Mouse (Mus musculus): ENCODE measurements around the gene Stxbp3.
"Not testable (repeated sequence)": the region's sequence is repeated elsewhere in the genome, so short reads cannot be mapped to it uniquely, and the experiment has no call there.

Stxbp3 gene

GRCm38 (mm10) chr3:108840000-108840715, at the start of gene Stxbp3:
TSS of gene Stxbp3 (minus strand) at chr3:108840526.
- DNase-seq (ENCODE audit: low spot score in 2 of 2): peak; percentile 97 to 99

- no peak for DNase-seq (ENCODE audit: low spot score in 2 of 2)
Measured at GRCm38 (mm10) chr3:108889908-108890307, 49.6 kb upstream of the Stxbp3 start, which contains the start of gene Fndc7. TSS of gene Fndc7 (minus strand) at chr3:108890008.

- DNase-seq (ENCODE audit: low spot score in 2 of 2): no peak
Measured at GRCm38 (mm10) chr3:108887618-108887975, 47.3 kb upstream of the Stxbp3 start.

- no peak for DNase-seq (ENCODE audit: low spot score in 2 of 2)
Measured at GRCm38 (mm10) chr3:108886934-108887617, 46.8 kb upstream of the Stxbp3 start.

DNA sequence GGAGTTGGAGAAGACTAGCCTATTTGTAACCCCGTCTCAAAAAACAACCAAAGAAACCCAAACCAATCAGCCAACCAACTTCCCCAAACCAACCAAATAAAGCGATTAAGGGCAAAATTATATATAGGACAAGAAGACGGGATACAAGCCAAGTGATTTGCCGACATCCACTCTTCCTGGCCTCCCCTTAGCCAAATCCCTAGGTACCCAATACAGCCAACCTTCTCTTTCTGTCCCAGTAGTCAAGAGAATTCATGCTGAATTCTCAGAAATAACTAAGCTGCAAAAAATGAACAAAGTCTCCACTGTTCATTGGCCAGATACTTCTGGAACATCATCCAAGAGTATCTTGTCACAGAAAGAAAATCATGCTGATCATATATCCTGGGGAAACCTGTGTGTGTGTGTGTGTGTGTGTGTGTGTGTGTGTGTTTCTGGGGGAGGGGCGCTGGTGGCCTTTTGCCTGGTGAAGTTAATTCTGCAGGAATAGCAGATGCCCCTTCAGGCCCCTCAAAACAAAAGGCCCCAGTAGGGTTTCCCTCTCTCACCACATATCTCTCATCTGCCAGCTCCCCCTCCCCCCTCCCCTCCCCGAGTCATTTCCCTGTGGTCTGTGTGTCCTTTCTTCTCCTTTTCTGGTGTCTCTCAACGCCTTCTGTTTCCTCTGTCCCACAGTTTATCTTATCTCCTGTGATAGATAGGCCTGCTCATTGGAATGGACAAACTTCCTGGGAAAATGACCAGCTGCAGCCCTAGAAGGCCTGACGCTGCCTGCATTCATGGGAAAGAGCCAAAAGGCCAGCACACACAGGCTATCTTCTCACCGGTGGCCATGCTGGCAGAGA, 45.6 kb upstream of the Stxbp3 start:
- DNase-seq (ENCODE audit: low spot score in 2 of 2): no peak

GRCm38 (mm10) chr3:108884706-108885289, 44.5 kb upstream of the Stxbp3 start:
- no peak for DNase-seq (ENCODE audit: low spot score in 2 of 2)

- DNase-seq (ENCODE audit: low spot score in 2 of 2): no peak
Measured at GRCm38 (mm10) chr3:108883067-108883466, 42.7 kb upstream of the Stxbp3 start.

- not testable (repeated sequence) for DNase-seq (ENCODE audit: low spot score in 2 of 2)
Measured at GRCm38 (mm10) chr3:108881873-108882272, 41.5 kb upstream of the Stxbp3 start.

DNA sequence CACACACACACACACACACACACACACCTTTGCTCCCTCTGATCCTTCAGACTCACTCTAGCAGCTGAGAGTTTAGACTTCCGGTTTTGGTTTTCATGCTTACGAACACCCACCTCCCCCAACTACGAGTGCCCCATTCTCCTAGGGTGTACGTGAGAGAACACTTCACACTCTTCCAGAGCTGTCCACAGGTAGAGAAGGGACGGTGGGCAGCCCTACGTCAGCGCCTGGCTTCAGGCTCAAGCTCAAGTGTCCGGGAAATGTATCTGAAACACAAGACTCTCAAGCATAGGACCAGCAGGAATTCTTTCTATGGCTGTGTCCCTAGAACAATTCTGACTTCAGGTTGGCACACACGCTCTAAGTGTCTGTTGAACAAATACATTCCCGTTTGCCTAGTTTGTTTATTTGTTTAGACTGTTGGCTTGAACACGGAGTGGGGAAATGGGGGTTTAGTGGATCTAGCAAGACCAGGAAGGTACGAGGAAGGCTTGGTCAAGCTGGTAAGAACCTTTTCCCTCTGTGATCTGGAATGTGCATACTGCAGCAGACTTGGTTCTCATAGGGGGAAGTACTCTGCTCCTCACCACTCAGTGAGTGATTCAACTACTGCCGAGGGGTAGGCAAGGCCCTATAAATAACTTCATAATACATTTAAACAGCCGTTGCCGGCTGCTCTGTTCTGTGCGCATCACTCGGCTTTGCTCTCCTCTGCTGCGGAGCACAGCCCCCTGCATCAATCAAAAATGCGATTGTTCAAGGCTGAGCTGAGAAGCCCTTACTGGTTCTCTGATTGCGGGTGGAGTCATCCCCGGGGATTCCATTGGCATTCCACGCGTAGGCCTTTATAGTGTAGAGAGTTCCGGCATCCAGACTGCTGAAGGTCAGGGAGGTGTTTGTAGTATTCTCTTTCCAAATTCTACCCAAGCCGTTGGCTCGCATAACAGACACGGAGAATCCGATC, 40.5 kb upstream of the Stxbp3 start:
- DNase-seq (ENCODE audit: low spot score in 2 of 2): no peak

DNA sequence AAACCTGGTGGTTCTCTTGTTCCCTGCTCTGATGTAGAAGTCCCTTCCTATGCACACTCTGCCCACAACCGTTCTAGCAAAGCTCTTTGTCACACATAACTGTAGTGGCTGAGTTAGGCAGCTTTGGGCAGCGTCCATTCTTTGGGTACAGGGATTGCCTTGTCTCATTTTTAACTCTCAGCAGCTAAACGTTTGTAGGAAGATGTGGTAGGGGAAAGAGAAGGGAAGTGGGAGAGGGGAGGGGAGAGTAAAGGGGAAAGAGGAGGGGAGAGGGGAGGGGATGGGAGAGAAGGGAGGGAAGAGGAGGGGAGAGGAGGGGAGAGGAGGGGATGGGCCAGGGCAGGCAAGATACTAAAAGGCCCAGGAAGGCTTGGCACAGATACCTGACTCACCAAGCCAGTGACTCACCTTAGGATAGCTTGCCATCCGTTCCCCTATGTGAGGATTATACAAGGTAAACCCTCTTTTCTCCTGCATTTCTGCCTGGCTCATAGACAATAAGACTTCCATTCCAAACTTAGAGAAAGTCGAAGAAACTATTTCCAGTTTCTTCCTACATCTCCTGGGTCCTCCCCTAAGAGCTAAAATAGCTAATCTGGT, 39.6 kb upstream of the Stxbp3 start:
- no peak for DNase-seq (ENCODE audit: low spot score in 2 of 2)

DNA sequence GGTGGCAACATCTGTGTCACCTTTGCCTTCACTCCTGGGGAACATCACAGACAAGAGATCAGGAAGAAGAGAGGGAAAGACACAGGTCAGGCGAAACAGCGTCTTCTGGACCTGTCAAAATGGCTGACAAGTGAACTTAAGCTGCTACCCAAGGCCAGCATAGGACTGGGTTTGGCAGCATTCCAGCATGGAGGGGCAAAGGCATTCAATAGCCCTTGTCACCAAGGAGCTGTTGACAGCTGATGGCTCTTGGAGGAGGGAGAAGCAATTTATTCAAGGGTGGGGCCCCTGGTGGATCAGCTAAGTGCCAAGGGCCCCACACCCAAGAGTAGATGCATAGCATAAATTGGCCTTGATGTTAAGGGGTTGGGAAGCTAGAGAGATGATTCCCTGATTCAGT, 38.8 kb upstream of the Stxbp3 start:
- DNase-seq (ENCODE audit: low spot score in 2 of 2): no peak

DNA sequence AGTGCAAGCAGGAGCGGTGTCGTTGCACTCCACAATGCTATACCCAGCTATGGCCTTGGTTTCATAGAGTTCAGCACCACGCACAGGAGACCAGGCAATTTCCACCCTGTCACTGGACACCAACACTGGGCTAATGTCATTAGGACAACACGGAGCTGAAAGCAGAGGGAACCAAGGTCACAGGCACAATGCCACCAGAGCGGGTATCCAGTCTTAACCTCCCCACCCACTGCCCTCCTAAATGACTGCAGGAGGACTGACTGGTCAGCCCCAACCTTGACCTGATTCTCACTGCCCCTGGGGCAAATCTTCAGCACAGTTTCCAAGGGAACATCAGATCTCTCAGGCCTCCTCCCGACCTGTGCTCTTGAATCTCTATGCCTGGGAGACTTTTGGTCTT, 30.3 kb upstream of the Stxbp3 start:
- DNase-seq (ENCODE audit: low spot score in 2 of 2): no peak

- DNase-seq (ENCODE audit: low spot score in 2 of 2): no peak
Measured at GRCm38 (mm10) chr3:108867449-108867848, 27.1 kb upstream of the Stxbp3 start.

DNA sequence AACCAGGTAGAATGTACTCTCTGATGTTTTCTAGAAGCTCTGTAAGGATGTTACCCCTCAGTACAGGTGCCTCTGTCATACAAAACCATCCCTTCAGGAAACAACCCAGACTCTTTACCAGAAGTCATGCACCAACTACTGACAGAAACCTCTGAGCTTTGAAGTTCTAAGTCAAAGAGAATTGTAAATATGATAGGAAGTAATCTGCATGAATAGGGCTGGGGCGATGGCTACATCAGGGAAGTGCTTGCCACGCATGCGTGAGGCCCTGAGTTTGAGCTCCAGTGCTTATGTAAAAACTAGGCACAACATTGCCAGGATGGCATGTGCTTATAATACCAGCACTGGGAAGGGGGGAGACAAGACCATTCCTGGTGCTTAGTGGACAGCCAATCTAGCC, 25.4 kb upstream of the Stxbp3 start:
- DNase-seq (ENCODE audit: low spot score in 2 of 2): no peak

DNA sequence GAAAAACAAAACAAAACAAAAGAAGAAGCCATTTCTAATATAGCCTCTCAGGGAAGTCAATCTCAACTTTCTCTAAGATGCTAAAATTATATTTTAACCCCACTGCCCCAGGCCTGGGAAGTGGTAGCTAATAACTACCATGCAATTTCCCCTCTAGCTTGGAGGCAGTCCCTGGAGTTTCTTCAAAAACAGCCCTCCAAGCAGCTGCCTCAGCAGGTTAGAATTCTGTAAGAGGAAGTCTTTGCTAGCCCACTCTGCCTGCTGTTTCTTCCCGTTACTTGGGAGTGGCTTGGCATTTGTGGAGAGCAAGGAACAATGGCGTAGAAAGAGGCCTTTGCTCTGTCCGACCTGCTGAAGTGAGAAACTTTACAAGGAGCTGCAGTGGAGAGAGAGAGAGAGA, 24.8 kb upstream of the Stxbp3 start:
- DNase-seq (ENCODE audit: low spot score in 2 of 2): no peak

GRCm38 (mm10) chr3:108863091-108863490, 22.8 kb upstream of the Stxbp3 start:
- DNase-seq (ENCODE audit: low spot score in 2 of 2): no peak

GRCm38 (mm10) chr3:108862282-108862681, 22.0 kb upstream of the Stxbp3 start:
- not testable (repeated sequence) for DNase-seq (ENCODE audit: low spot score in 2 of 2)

DNA sequence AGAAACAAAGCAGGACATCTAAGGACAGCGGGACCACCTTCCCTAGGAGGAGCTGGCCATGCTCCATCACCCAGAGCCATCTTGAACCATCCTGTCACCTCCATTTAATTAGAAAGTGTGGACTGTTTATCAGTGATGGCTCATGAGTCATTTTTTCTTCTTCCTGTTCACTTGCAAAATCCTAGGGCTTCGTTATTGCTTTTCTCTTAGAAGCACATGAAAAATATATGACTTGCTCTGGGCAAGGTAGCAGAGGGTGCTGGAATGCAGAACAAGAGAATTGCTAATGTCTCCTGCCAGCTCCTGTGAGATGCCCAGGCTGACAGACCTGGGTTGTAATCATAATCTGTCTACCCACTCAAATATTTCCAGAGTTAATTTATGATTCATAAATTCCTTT, 20.5 kb upstream of the Stxbp3 start:
- no peak for DNase-seq (ENCODE audit: low spot score in 2 of 2)

DNA sequence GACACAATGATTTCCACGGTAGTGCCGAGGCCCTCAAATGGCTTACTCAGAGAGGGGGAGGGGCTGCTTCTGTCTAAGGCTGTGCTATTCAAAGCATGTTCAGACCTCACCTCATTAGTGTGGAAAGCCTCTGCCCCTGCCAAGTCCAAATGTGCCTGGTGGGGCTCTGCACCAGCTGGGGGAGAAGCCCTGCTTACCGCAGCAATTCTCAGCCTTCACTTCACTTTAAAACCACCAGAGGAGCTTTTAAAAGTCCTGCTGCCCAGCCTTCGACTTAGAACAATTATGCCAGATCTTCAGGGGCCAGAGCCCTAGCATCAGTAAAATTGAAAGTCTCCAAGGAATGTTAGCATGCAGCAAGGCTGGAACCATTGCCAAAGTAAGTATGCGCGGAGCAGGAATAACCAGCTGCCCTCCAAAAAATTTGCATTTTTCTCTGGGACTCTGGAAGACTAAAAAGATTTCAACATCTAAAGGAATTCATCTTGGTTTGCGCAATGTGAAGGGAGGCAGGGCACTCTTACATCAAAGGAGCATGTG, 18.0 kb upstream of the Stxbp3 start:
- DNase-seq (ENCODE audit: low spot score in 2 of 2): peak in 1 of 2 experiments; percentile 30

- no peak for DNase-seq (ENCODE audit: low spot score in 2 of 2)
Measured at GRCm38 (mm10) chr3:108857714-108858113, 17.4 kb upstream of the Stxbp3 start.

Measured in urinary bladder, adult 18-20 months (tissue).